Mouse (Mus musculus): Measurements from ENCODE around the gene Ppp3ca. TPM values are rescaled to one million over a fixed set of nuclear protein-coding genes. Genes with fewer than 3 reads are reported as not detected.

Gene Ppp3ca
- polyA plus RNA-seq, 1 experiment, result 9.7 TPM

GRCm38 (mm10) chr3:136837589-136837988, 167.7 kb downstream of the Ppp3ca start:
- Histone ChIP-seq H3K79me2 (ENCODE audit: control insufficient read depth, insufficient read depth) (no peaks in the 10 kb centered on the region), H3K36me3 (ENCODE audit: control insufficient read depth, insufficient read depth) (no peaks in the 10 kb centered on the region), H3K79me3 (ENCODE audit: low read depth) (peaks cover 2% of the 10 kb centered on the region), H3ac (ENCODE audit: control insufficient read depth, insufficient read length, low read depth) (no peak overlapping the region), H3K27me3 (ENCODE audit: control insufficient read depth, insufficient read depth, insufficient read length) (no peaks in the 10 kb centered on the region), H3K4me3 (ENCODE audit: insufficient read depth, poor library complexity, severe bottlenecking) (no peak overlapping the region)
- TF ChIP-seq FOSL1 (IDR thresholded peaks at IDR 0.05; ENCODE audit: insufficient read depth, low read length, poor library complexity, severe bottlenecking), result no peak
- TF ChIP-seq CEBPB (IDR thresholded peaks at IDR 0.05; ENCODE audit: low read depth), result no peak
- TF ChIP-seq USF1 (IDR thresholded peaks at IDR 0.05; ENCODE audit: low read depth), result no peak
- no peak for TF ChIP-seq MAX (IDR thresholded peaks at IDR 0.05)
- TF ChIP-seq CTCF (IDR thresholded peaks at IDR 0.05; ENCODE audit: control insufficient read depth, insufficient read depth, insufficient read length), result no peak
- TF ChIP-seq MYOD1 (IDR thresholded peaks at IDR 0.05; ENCODE audit: control insufficient read depth, insufficient read length, low read depth), result no peak
- TF ChIP-seq MYOG (IDR thresholded peaks at IDR 0.05; ENCODE audit: control insufficient read depth, extremely low read depth, insufficient read length), result no peak

- Histone ChIP-seq H3K79me3 (ENCODE audit: low read depth) (no peaks in the 10 kb centered on the region), H3K27me3 (ENCODE audit: control insufficient read depth, insufficient read depth, insufficient read length) (no peaks in the 10 kb centered on the region), H3K4me3 (ENCODE audit: insufficient read depth, poor library complexity, severe bottlenecking) (no peak overlapping the region), H3ac (ENCODE audit: control insufficient read depth, insufficient read length, low read depth) (no peak overlapping the region), H3K36me3 (ENCODE audit: control insufficient read depth, insufficient read depth) (no peaks in the 10 kb centered on the region), H3K79me2 (ENCODE audit: control insufficient read depth, insufficient read depth) (no peaks in the 10 kb centered on the region)
- TF ChIP-seq USF1 (IDR thresholded peaks at IDR 0.05; ENCODE audit: low read depth), result no peak
- no peak for TF ChIP-seq MAX (IDR thresholded peaks at IDR 0.05)
- no peak for TF ChIP-seq MYOD1 (IDR thresholded peaks at IDR 0.05; ENCODE audit: control insufficient read depth, insufficient read length, low read depth)
- TF ChIP-seq FOSL1 (IDR thresholded peaks at IDR 0.05; ENCODE audit: insufficient read depth, low read length, poor library complexity, severe bottlenecking), result no peak
- TF ChIP-seq MYOG (IDR thresholded peaks at IDR 0.05; ENCODE audit: control insufficient read depth, extremely low read depth, insufficient read length), result no peak
- TF ChIP-seq CEBPB (IDR thresholded peaks at IDR 0.05; ENCODE audit: low read depth), result no peak
- no peak for TF ChIP-seq CTCF (IDR thresholded peaks at IDR 0.05; ENCODE audit: control insufficient read depth, insufficient read depth, insufficient read length)
These were observed 171.4 kb downstream of the Ppp3ca start for GRCm38 (mm10) chr3:136841282-136841681.

GRCm38 (mm10) chr3:136842384-136842783, 172.5 kb downstream of the Ppp3ca start:
- TF ChIP-seq CTCF (IDR thresholded peaks at IDR 0.05; ENCODE audit: control insufficient read depth, insufficient read depth, insufficient read length) (no peak), MAX (IDR thresholded peaks at IDR 0.05) (no peak), FOSL1 (IDR thresholded peaks at IDR 0.05; ENCODE audit: insufficient read depth, low read length, poor library complexity, severe bottlenecking) (no peak), USF1 (IDR thresholded peaks at IDR 0.05; ENCODE audit: low read depth) (no peak), CEBPB (IDR thresholded peaks at IDR 0.05; ENCODE audit: low read depth) (no peak), MYOG (IDR thresholded peaks at IDR 0.05; ENCODE audit: control insufficient read depth, extremely low read depth, insufficient read length) (no peak), MYOD1 (IDR thresholded peaks at IDR 0.05; ENCODE audit: control insufficient read depth, insufficient read length, low read depth) (no peak)
- Histone ChIP-seq H3K27me3 (ENCODE audit: control insufficient read depth, insufficient read depth, insufficient read length) (no peaks in the 10 kb centered on the region), H3K79me3 (ENCODE audit: low read depth) (no peaks in the 10 kb centered on the region), H3ac (ENCODE audit: control insufficient read depth, insufficient read length, low read depth) (no peak overlapping the region), H3K36me3 (ENCODE audit: control insufficient read depth, insufficient read depth) (no peaks in the 10 kb centered on the region), H3K79me2 (ENCODE audit: control insufficient read depth, insufficient read depth) (no peaks in the 10 kb centered on the region), H3K4me3 (ENCODE audit: insufficient read depth, poor library complexity, severe bottlenecking) (no peak overlapping the region)

GRCm38 (mm10) chr3:136843811-136844491, 174.0 kb downstream of the Ppp3ca start:
- no peaks in the 10 kb centered on the region for H3K79me3 ChIP-seq (ENCODE audit: low read depth)
- H3ac ChIP-seq (ENCODE audit: control insufficient read depth, insufficient read length, low read depth), result no peak overlapping the region
- TF ChIP-seq CEBPB (IDR thresholded peaks at IDR 0.05; ENCODE audit: low read depth) (no peak), MAX (IDR thresholded peaks at IDR 0.05) (no peak), MYOG (IDR thresholded peaks at IDR 0.05; ENCODE audit: control insufficient read depth, extremely low read depth, insufficient read length) (no peak), FOSL1 (IDR thresholded peaks at IDR 0.05; ENCODE audit: insufficient read depth, low read length, poor library complexity, severe bottlenecking) (no peak), CTCF (IDR thresholded peaks at IDR 0.05; ENCODE audit: control insufficient read depth, insufficient read depth, insufficient read length) (no peak), MYOD1 (IDR thresholded peaks at IDR 0.05; ENCODE audit: control insufficient read depth, insufficient read length, low read depth) (no peak), USF1 (IDR thresholded peaks at IDR 0.05; ENCODE audit: low read depth) (no peak)
- H3K79me2 ChIP-seq (ENCODE audit: control insufficient read depth, insufficient read depth), result no peaks in the 10 kb centered on the region
- no peaks in the 10 kb centered on the region for H3K36me3 ChIP-seq (ENCODE audit: control insufficient read depth, insufficient read depth)
- no peaks in the 10 kb centered on the region for H3K27me3 ChIP-seq (ENCODE audit: control insufficient read depth, insufficient read depth, insufficient read length)
- no peak overlapping the region for H3K4me3 ChIP-seq (ENCODE audit: insufficient read depth, poor library complexity, severe bottlenecking)

GRCm38 (mm10) chr3:136849035-136849434, 179.1 kb downstream of the Ppp3ca start:
- Histone ChIP-seq H3K36me3 (ENCODE audit: control insufficient read depth, insufficient read depth) (no peaks in the 10 kb centered on the region), H3K4me3 (ENCODE audit: insufficient read depth, poor library complexity, severe bottlenecking) (no peak overlapping the region), H3K27me3 (ENCODE audit: control insufficient read depth, insufficient read depth, insufficient read length) (no peaks in the 10 kb centered on the region), H3ac (ENCODE audit: control insufficient read depth, insufficient read length, low read depth) (no peak overlapping the region), H3K79me2 (ENCODE audit: control insufficient read depth, insufficient read depth) (no peaks in the 10 kb centered on the region), H3K79me3 (ENCODE audit: low read depth) (no peaks in the 10 kb centered on the region)
- TF ChIP-seq CTCF (IDR thresholded peaks at IDR 0.05; ENCODE audit: control insufficient read depth, insufficient read depth, insufficient read length) (no peak), MYOD1 (IDR thresholded peaks at IDR 0.05; ENCODE audit: control insufficient read depth, insufficient read length, low read depth) (no peak), MAX (IDR thresholded peaks at IDR 0.05) (no peak), MYOG (IDR thresholded peaks at IDR 0.05; ENCODE audit: control insufficient read depth, extremely low read depth, insufficient read length) (no peak), USF1 (IDR thresholded peaks at IDR 0.05; ENCODE audit: low read depth) (no peak), FOSL1 (IDR thresholded peaks at IDR 0.05; ENCODE audit: insufficient read depth, low read length, poor library complexity, severe bottlenecking) (no peak), CEBPB (IDR thresholded peaks at IDR 0.05; ENCODE audit: low read depth) (no peak)
